Mouse (Mus musculus) bone marrow, adult 2 months (tissue): ENCODE results near the gene Apopt1. TPM values are rescaled to one million over a fixed set of nuclear protein-coding genes. Genes with fewer than 3 reads are reported as not detected.

Experiments
- H3K27ac ChIP-seq: fragments of 200-500 bp; 2 replicates; pipeline ENCODE4 v1.5.1; 2012; ENCODE audit warnings: low read depth, mild to moderate bottlenecking, control low read depth, inconsistent platforms, low read length; ENCODE audit not compliant: control insufficient read depth, poor library complexity, insufficient read depth
- H3K4me1 ChIP-seq: fragments of 200-500 bp; 2 replicates; pipeline ENCODE4 v1.6.1; 2011; ENCODE audit warnings: low read length; ENCODE audit not compliant: control insufficient read depth, insufficient read depth
- H3K4me3 ChIP-seq: fragments of 200-500 bp; replicated peaks from 2 replicates; pipeline ENCODE3; 2011; ENCODE audit warnings: mild to moderate bottlenecking, low read depth, low read length, control low read depth; ENCODE audit not compliant: control insufficient read depth
- CTCF ChIP-seq: fragments of 200-500 bp; IDR thresholded peaks from 2 replicates; pipeline ENCODE4 v1.5.1; 2011; ENCODE audit warnings: low read length, control low read depth; ENCODE audit not compliant: control insufficient read depth, insufficient read depth
- POLR2A ChIP-seq: fragments of 200-500 bp; IDR thresholded peaks from 2 replicates; pipeline ENCODE4 v1.6.1; 2011; ENCODE audit warnings: low read depth, mild to moderate bottlenecking, control low read depth, low read length, borderline replicate concordance; ENCODE audit not compliant: control insufficient read depth
- WGBS: fragments of 180-500 bp; shearing (Covaris S2); methylation state at CpG from one replicate; pipeline ENCODE4 v1.1.7; 2018; 5-methylcytosine and 5-hydroxymethylcytosine counted together
- polyA plus RNA-seq: library from polyadenylated mRNA; stranded (reverse); fragments of >200 nt; gene quantifications from 2 replicates; pipeline ENCODE4 v1.2.4, GENCODE M21; 2011; ENCODE audit warnings: low replicate concordance; ENCODE audit not compliant: missing spikeins, insufficient read depth, insufficient read length

Gene Apopt1
- polyA plus RNA-seq, 1 experiment = 15.1 TPM

DNA sequence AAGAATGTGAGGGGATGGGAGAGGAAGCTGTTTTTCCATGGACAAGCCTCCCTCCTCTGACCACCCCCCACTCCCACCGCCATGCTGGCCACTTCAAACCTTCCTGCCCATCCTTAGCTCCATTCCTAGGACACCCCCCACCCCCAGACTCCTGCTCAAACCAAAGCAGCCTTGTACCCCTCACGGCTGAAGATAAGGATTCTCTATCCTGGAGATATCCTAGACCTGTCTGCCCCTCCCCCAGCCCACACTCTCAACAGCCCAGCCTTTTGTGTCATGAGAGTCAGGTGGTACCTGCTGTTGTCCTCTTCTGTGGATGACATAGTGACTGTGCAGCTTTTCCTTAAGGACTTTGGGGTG lies 25.0 kb upstream of the Apopt1 start:
- no peaks in the 10 kb centered on the region for H3K4me1 ChIP-seq
- no peak overlapping the region for H3K4me3 ChIP-seq
- TF ChIP-seq CTCF (no peak), POLR2A (no peak)
- H3K27ac ChIP-seq = no peak overlapping the region
- 60% methylated on average over 2 of the region's 2 CpGs for WGBS

- Histone ChIP-seq H3K4me3 (no peak overlapping the region), H3K4me1 (no peaks in the 10 kb centered on the region), H3K27ac (no peak overlapping the region)
- WGBS = 80% methylated on average over 11 of the region's 11 CpGs
- TF ChIP-seq CTCF = no peak
- no peak for TF ChIP-seq POLR2A
Measured at GRCm38 (mm10) chr12:111689426-111689825, 23.6 kb upstream of the Apopt1 start.

DNA sequence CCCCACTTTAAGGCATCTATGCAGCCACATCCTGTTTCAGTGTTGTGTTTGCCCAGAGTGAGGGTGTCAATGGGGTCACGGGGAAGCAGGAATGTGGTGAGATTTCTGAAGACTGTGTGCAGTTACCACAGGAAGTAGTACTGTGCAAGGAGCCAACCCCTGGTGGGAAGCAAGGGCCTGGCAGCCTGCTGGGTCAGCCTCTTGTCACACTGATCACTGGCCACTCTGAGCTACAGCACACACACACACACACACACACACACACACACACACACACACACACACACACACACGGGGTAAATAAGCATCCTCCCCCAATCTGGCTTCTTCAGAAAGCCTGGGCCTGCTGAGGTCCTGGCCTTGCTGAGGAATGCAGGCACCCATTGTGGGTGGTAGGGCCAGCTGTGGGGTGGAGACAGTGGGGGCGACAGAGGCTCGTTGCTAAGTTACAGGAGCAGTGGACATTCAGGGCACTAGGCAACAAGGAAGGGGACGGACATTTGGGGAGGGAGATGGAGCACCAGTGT lies 21.7 kb upstream of the Apopt1 start:
- 18% methylated on average over 5 of the region's 5 CpGs for WGBS
- TF ChIP-seq POLR2A (no peak), CTCF (no peak)

GRCm38 (mm10) chr12:111692899-111693298 lies 20.2 kb upstream of the Apopt1 start:
- WGBS = 87% methylated on average over 5 of the region's 5 CpGs
- Histone ChIP-seq H3K4me3 (no peak overlapping the region), H3K4me1 (no peaks in the 10 kb centered on the region), H3K27ac (no peak overlapping the region)
- TF ChIP-seq POLR2A = no peak
- no peak for TF ChIP-seq CTCF

More for the DNA sequence above, 21.7 kb upstream of the Apopt1 start:
- H3K4me1 ChIP-seq = no peaks in the 10 kb centered on the region
- H3K4me3 ChIP-seq = no peak overlapping the region
- no peak overlapping the region; the same call in 1 of the 2 replicates for H3K27ac ChIP-seq

DNA sequence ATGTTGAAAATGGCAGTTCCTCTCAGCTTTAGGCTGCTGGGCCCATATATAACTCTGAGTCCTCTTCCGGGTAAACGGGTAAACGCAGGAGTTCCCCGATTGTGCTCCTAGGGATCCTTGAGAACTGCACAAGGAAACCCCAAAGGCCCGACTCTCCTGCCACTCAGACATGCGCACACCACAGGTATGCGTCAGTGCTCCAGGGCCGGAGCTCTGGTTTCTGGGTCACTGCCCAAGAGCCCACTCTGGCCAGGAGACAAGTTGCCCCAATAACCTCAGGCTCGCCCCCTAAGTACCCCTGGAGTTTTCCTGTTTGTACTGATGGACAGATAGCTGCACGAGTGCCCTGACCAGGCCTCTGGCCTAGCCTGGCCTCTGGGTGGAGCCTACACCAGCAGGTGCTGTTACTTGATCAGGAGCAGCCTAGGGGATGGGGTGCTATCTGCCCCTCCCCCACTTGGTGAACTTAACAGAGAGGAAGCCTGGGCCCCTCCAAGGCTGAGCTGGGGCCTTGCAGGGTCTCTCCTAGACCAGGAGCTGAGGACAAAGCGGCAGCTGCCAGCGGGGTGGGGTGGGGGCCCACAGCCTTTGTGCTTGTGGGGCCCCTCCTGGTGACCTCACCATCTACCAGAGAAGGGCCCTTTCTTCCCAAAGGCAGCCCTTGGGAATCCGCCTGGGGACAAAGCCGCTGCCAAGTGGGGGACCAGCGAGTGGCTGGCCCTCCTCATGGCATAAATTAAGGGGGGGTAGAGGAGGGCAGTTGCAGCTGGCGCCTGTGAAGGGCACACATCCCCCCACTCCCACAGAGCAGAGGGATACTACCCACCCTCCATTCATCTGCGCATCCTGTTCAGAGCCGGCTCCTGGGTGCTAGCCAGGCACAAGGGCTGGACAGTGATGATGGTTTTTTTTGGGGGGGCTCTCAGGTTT lies 19.5 kb upstream of the Apopt1 start:
- no peak for TF ChIP-seq CTCF
- TF ChIP-seq POLR2A = no peak
- H3K27ac ChIP-seq = no peak overlapping the region
- H3K4me3 ChIP-seq = no peak overlapping the region
- no peaks in the 10 kb centered on the region for H3K4me1 ChIP-seq
- 74% methylated on average over 18 of the region's 18 CpGs for WGBS

DNA sequence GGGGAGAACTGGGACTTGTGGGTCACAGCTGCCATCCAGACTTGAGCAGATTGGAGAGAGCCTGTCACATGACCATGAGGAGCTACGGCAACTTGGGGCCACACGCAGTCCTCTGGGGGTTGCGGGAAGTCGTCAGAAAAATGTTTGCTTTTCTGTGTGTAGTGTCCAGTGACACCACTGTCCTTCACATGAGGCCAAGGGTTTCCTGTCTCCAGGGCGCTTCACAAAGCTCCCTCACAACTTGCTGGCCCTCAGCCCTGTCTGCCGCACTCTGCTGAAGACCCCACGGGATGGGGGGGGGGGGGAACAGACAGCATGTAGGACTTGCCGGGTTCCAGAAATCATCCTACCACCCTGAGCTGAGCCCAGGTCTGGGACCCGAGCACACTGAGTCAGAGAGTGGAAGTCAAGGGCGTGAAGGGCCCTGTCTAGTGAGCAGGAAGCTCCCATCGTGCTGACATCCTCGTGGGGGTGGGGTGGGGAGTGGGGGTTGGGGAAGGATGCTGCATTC lies 18.7 kb upstream of the Apopt1 start:
- no peaks in the 10 kb centered on the region for H3K4me1 ChIP-seq
- H3K4me3 ChIP-seq = no peak overlapping the region
- TF ChIP-seq CTCF = no peak
- TF ChIP-seq POLR2A = no peak
- H3K27ac ChIP-seq = no peak overlapping the region
- WGBS = 32% methylated on average over 12 of the region's 12 CpGs

GRCm38 (mm10) chr12:111694880-111695804 lies 17.9 kb upstream of the Apopt1 start:
- H3K27ac ChIP-seq = no peak overlapping the region
- TF ChIP-seq POLR2A = no peak
- TF ChIP-seq CTCF = no peak
- H3K4me1 ChIP-seq = no peaks in the 10 kb centered on the region
- H3K4me3 ChIP-seq = no peak overlapping the region
- 63% methylated on average over 13 of the region's 13 CpGs for WGBS
